Mouse (Mus musculus) heart, adult 18-20 months (tissue): ENCODE results near the gene Siah1b. TPM values are rescaled to one million over a fixed set of nuclear protein-coding genes. Genes with fewer than 3 reads are reported as not detected.

ENCODE experiments used
- DNase-seq, 2 experiments: peaks; one replicate each; pipeline ENCODE4 v3.0.0; 2021 to 2022; ENCODE audit warnings: mixed read lengths in 1 of 2
- total RNA-seq, 2 experiments: library from RNA; stranded (reverse); gene quantifications; 2 replicates each; pipeline ENCODE4 v1.2.3; 2021

Siah1b gene
- total RNA-seq, 2 experiments from 2014 or later = 3.6 to 4.2 TPM

- DNase-seq = no peak
Observed at GRCm38 (mm10) chrX:164032526-164032925, 43.8 kb downstream of the Siah1b start.

GRCm38 (mm10) chrX:164027607-164028289 is 48.5 kb downstream of the Siah1b start, which contains the start of gene Car5b:
TSS of gene Car5b (minus strand) at chrX:164027997.
- DNase-seq = peak; percentile 92 to 93

Other genes starting within 250 kb of the Siah1b start
- gene Ap1s2, start 167.5 kb downstream of the Siah1b start, total RNA-seq = 10 to 100 TPM; 21.1 to 31.8 TPM
- gene Zrsr2, start 117.8 kb downstream of the Siah1b start, total RNA-seq = 10 to 100 TPM; 10.7 to 16.0 TPM
- gene Car5b, start 48.5 kb downstream of the Siah1b start, total RNA-seq = 1 to 10 TPM; 1.3 to 5.0 TPM
- not detected for gene Cltrn, start 12.3 kb upstream of the Siah1b start, total RNA-seq
- gene Ace2, start 62.8 kb upstream of the Siah1b start, total RNA-seq = 1 to 10 TPM; 1.1 to 1.5 TPM
- gene Bmx, start 181.7 kb upstream of the Siah1b start, total RNA-seq = 1 to 10 TPM; 1.9 to 2.5 TPM
- 1 to 10 TPM; 7.0 to 7.8 TPM for gene Pir, start 192.9 kb upstream of the Siah1b start, total RNA-seq